Mouse (Mus musculus) forebrain, embryonic 14.5 days (tissue): ENCODE measurements at regions not wholly inside any gene's neighbourhood (a gene's known extent, or its start where the extent isn't known, plus 50 kb on each side); places are given as distances from the start of the nearest gene placed in this dataset.

Experiments
- ATAC-seq: fragments of 200-750 bp; cut with Nextera tagmentation; 2 replicates; pipeline ENCODE4 v1.8.0; 2017; ENCODE audit warnings: mild to moderate bottlenecking, moderate library complexity
- DNase-seq: peaks from one replicate; pipeline ENCODE4 v3.0.0-alpha.2; 2015; ENCODE audit warnings: low spot score
- H3K27ac ChIP-seq: fragments of 300-500 bp; sonication (generic); 2 replicates; pipeline ENCODE4 v1.5.1; 2014; ENCODE audit warnings: low read depth, mild to moderate bottlenecking, control low read depth, low read length, moderate library complexity
- H3K27me3 ChIP-seq: fragments of 300-500 bp; sonication (generic); replicated peaks from 2 replicates; pipeline ENCODE4 v1.6.1; 2014; ENCODE audit warnings: low read length, control low read depth, mixed read lengths; ENCODE audit not compliant: control insufficient read depth, insufficient read depth
- H3K36me3 ChIP-seq: fragments of 300-500 bp; sonication (generic); 2 replicates; pipeline ENCODE4 v1.6.1; 2014; ENCODE audit warnings: low read length, control low read depth; ENCODE audit not compliant: control insufficient read depth, insufficient read depth
- H3K4me1 ChIP-seq: fragments of 300-500 bp; sonication (generic); 2 replicates; pipeline ENCODE4 v1.6.1; 2014; ENCODE audit warnings: antibody characterized with exemption, low read length, control low read depth; ENCODE audit not compliant: control insufficient read depth, insufficient read depth
- H3K4me2 ChIP-seq: fragments of 300-500 bp; sonication (generic); 2 replicates; pipeline ENCODE4 v1.6.1; 2014; ENCODE audit warnings: mild to moderate bottlenecking, control low read depth, low read length
- H3K4me3 ChIP-seq: fragments of 300-500 bp; sonication (generic); 2 replicates; pipeline ENCODE4 v1.5.1; 2014; ENCODE audit warnings: low read depth, low read length, control low read depth
- H3K9ac ChIP-seq: fragments of 300-500 bp; sonication (generic); 2 replicates; pipeline ENCODE4 v1.6.1; 2014; ENCODE audit warnings: mild to moderate bottlenecking, low read length, control low read depth, moderate library complexity
- H3K9me3 ChIP-seq: fragments of 300-500 bp; sonication (generic); replicated peaks from 2 replicates; pipeline ENCODE4 v1.6.1; 2016; ENCODE audit warnings: low read length, control low read depth, mixed read lengths; ENCODE audit not compliant: control insufficient read depth
- WGBS: fragments of 180-500 bp; shearing (Covaris S2); extraction: QIAGEN DNeasy Blood & Tissue Kit; methylation state at CpG from one replicate; pipeline ENCODE4 v1.1.7; 2014; 5-methylcytosine and 5-hydroxymethylcytosine counted together

DNA sequence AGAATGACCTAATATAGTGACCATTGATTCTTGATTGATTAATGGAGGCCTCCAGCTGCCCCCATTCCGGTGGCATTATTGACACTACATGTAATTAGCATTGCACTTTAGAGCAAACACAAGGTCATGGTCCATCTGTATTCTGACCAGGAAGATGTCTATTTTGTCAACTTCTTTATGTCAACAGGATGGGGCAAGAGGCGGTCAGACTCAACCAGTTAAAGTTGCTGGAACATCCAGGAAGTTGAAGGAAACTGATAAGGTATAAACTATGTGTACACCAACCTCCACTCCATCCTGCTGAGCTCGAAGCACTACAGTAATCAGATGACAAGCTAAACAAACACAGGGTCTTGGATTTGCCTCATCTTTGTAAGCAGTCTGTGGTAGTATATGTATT lies 130.1 kb upstream of the Gm15217 start:
- no peak for DNase-seq
- no peaks in the 10 kb centered on the region for H3K36me3 ChIP-seq

DNA sequence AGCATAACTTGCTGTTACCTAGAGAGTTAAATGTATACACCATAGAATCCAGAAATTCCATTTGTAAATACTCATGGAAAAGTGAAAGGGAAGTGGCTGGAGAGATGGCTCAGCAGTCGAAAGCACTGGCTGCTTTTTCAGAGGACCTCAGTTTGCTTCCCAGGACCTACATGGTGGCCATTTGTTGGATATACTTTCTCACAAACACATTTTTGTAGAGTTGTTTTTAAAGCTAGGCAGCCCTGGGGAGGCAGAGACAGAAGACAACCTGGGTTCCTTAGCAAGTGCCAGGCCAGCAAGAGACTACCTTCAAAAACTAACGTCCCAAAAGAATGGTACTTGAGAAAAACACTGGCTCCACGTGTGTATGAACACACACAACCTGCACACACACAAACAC lies 124.0 kb upstream of the Gm15217 start:
- WGBS: 68% methylated on average over 3 of the region's 3 CpGs
- no peak for ATAC-seq
- no peak overlapping the region for H3K9ac ChIP-seq
- H3K36me3 ChIP-seq: no peaks in the 10 kb centered on the region
- no peak for DNase-seq
- H3K4me3 ChIP-seq: no peak overlapping the region
- H3K4me1 ChIP-seq: no peaks in the 10 kb centered on the region
- no peak overlapping the region for H3K27ac ChIP-seq
- H3K9me3 ChIP-seq: no peaks in the 10 kb centered on the region
- H3K4me2 ChIP-seq: no peak overlapping the region
- no peaks in the 10 kb centered on the region for H3K27me3 ChIP-seq

More for the DNA sequence above, 130.1 kb upstream of the Gm15217 start:
- Histone ChIP-seq H3K27me3 (no peaks in the 10 kb centered on the region), H3K9me3 (no peaks in the 10 kb centered on the region), H3K4me1 (no peaks in the 10 kb centered on the region), H3K9ac (no peak overlapping the region), H3K4me2 (no peak overlapping the region), H3K4me3 (no peak overlapping the region), H3K27ac (no peak overlapping the region)
- 78% methylated on average over 3 of the region's 3 CpGs for WGBS
- ATAC-seq: no peak

GRCm38 (mm10) chr14:46256336-46256735 lies 122.9 kb upstream of the Gm15217 start:
- ATAC-seq: no peak
- H3K4me1 ChIP-seq: no peaks in the 10 kb centered on the region
- H3K9me3 ChIP-seq: no peaks in the 10 kb centered on the region
- no peak for DNase-seq
- WGBS: 31% methylated on average over 1 of the region's 1 CpGs
- H3K4me3 ChIP-seq: no peak overlapping the region
- no peaks in the 10 kb centered on the region for H3K36me3 ChIP-seq
- H3K4me2 ChIP-seq: no peak overlapping the region
- no peak overlapping the region for H3K9ac ChIP-seq
- H3K27me3 ChIP-seq: no peaks in the 10 kb centered on the region
- no peak overlapping the region for H3K27ac ChIP-seq

DNA sequence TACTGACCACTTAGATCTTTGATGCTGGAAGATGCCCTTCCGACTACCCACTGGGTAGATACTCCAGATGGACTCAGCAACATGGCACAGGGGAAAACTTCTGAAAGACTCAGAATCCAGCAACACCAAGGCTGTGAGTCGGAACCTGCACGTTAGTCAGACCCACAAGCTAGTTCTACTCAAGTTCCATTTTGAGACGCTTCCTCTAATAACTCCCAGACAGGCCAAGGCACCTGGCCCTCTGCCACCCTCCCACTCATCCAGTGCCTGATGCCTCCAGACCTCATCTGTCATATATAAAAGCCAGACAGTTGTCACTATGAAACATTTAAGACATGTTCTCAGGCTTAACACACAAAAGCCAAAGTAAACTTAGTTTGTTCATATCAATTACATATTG lies 121.9 kb upstream of the Gm15217 start:
- H3K9me3 ChIP-seq: no peaks in the 10 kb centered on the region
- H3K36me3 ChIP-seq: no peaks in the 10 kb centered on the region
- ATAC-seq: no peak

GRCm38 (mm10) chr14:46258551-46258950 lies 120.7 kb upstream of the Gm15217 start:
- ATAC-seq (no peak), DNase-seq (no peak)
- Histone ChIP-seq H3K9me3 (no peaks in the 10 kb centered on the region), H3K27ac (no peak overlapping the region), H3K4me2 (no peak overlapping the region), H3K4me3 (no peak overlapping the region), H3K9ac (no peak overlapping the region), H3K4me1 (no peaks in the 10 kb centered on the region), H3K27me3 (no peaks in the 10 kb centered on the region), H3K36me3 (no peaks in the 10 kb centered on the region)
- WGBS: 85% methylated on average over 7 of the region's 7 CpGs

More for the DNA sequence above, 121.9 kb upstream of the Gm15217 start:
- DNase-seq: no peak
- H3K4me1 ChIP-seq: no peaks in the 10 kb centered on the region
- no peak overlapping the region for H3K9ac ChIP-seq
- H3K4me3 ChIP-seq: no peak overlapping the region
- H3K27me3 ChIP-seq: no peaks in the 10 kb centered on the region
- no peak overlapping the region for H3K4me2 ChIP-seq
- 93% methylated on average over 4 of the region's 4 CpGs for WGBS
- no peak overlapping the region for H3K27ac ChIP-seq

DNA sequence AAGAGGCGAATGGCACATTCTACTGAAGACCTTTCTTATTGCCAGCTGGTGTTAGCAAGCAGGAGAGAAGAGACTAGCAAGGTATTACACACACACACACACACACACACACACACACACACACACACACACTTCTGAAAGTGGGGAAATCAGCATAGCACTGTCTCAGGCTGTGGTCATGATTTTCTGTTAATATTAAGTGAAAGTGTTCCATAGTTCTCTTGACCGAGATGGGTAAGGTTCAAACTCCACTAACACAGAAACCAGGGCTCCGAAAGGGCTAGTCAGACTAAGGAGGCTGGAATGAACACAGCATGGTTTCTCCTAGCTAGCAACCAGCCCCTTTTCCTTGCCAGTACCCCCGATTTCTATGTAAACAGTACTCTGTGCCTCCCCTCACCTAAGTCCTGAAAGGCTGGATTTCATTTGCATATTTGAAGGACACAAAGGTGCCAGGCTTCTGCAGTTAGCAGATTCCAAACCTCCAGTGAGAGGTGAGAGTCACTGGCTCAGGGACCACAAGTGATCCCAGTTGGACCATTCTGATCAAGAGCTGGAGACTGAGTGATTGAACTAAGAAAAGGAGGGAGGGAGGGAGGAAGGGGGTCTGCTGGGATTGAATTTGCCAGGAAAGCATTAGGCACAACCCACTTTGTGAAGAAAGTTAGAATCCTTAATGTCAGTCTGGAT lies 118.8 kb upstream of the Gm15217 start:
- DNase-seq: no peak
- ATAC-seq: no peak
- Histone ChIP-seq H3K4me3 (no peak overlapping the region), H3K27me3 (no peaks in the 10 kb centered on the region), H3K9ac (no peak overlapping the region), H3K27ac (no peak overlapping the region), H3K36me3 (no peaks in the 10 kb centered on the region), H3K9me3 (no peaks in the 10 kb centered on the region), H3K4me2 (no peak overlapping the region), H3K4me1 (no peaks in the 10 kb centered on the region)
- WGBS: 63% methylated on average over 4 of the region's 4 CpGs

- Histone ChIP-seq H3K9ac (no peak overlapping the region), H3K27ac (no peak overlapping the region), H3K4me2 (no peak overlapping the region), H3K36me3 (no peaks in the 10 kb centered on the region), H3K27me3 (no peaks in the 10 kb centered on the region), H3K9me3 (no peaks in the 10 kb centered on the region), H3K4me1 (no peaks in the 10 kb centered on the region), H3K4me3 (no peak overlapping the region)
- DNase-seq: no peak
- WGBS: 96% methylated on average over 10 of the region's 10 CpGs
- ATAC-seq: no peak
Observed at GRCm38 (mm10) chr14:46275455-46275854, 103.8 kb upstream of the Gm15217 start.

DNA sequence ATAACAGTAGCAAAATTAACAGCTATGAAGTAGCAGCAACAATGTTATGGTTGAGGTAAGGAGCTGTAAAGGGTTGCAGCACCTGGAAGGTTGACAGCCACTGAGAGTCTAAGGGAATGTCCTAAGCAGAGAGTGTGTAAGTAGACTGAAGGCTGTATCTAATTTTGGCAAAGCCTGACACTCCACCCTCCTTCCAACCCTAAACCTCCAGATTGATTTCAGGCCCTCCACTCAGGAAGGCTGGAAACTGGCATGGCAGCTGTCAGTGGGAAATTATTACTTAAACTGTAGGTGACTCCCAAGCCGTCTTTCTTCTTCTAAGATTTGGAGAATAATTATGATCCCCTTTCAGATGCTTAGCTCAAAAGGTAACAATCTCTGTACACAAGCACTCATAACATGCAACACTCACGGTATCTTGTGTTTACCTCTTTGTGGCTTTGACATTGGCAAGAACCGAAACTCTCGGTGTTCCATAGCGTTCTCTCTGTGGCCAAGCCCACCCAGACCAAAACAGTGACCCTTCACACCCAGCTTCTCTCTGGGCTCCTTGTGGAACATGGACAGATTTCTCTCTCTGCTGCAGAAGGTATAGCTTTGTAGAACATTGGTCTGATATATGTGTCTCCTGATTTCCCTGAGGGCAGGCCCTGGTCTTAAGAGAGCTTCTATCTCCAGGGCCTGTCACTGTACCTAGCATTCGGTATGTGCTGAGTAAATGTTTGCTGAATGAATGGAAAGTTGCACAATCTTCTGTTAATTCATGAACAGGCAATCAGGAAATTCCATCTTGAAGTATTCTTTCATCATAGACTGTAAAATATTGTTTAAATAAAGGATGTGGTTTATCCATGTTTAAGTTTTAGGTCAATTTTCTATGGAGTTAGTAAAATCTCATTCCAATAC lies 102.0 kb upstream of the Gm15217 start:
- WGBS: 93% methylated on average over 6 of the region's 6 CpGs
- H3K4me2 ChIP-seq: no peak overlapping the region
- no peaks in the 10 kb centered on the region for H3K4me1 ChIP-seq
- no peak overlapping the region for H3K27ac ChIP-seq
- H3K27me3 ChIP-seq: no peaks in the 10 kb centered on the region
- no peak overlapping the region for H3K9ac ChIP-seq
- ATAC-seq (no peak), DNase-seq (no peak)
- no peak overlapping the region for H3K4me3 ChIP-seq
- no peaks in the 10 kb centered on the region for H3K9me3 ChIP-seq
- no peaks in the 10 kb centered on the region for H3K36me3 ChIP-seq
